Mouse (Mus musculus): Measurements from ENCODE around the gene Cdc16.
"Not testable (repeated sequence)": the region's sequence is repeated elsewhere in the genome, so short reads cannot be mapped to it uniquely, and the experiment has no call there.

Cdc16 gene

DNA sequence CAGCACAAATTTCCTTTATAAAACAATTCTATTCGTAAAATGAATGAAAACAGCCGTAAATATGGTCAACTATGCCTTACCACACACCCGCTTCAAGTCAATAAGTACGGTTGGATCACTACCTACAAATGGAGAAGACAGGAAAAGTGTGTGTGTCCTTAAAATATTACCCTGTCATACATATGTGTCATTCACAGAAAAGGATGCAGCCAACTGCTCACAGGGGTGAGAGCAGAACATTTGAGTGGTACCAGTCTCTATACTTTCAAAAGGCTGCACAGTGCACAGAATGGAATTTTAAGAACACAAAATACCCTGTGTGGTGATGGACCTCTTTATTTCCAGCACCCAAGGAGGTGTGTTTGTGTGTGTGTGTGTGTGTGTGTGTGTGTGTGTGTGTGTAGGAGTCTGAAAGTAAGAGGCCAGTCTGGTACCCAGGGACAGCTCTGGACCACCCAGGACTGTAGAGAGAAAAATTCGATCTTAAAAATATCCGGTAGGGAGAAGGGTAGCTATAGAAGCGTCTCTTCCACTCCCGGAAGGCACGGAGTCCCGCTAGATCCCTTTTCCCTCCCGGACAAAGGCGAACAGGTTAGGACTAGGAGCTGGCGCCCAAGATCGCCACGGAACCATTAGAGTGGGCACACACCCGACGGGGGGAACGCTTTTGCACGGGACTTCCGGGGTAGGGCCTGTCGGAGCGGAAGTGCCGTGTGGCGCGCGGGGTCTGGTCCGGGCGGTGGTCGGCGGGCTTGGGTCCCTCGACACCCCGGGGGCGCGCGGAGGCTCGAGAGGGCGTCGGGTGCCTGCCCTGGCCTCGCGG is at the start of gene Cdc16:
Cdc16 (plus strand) TSS at position 695 of the 823 bp plus-strand sequence.
- DNase-seq = peak; percentile 95

DNA sequence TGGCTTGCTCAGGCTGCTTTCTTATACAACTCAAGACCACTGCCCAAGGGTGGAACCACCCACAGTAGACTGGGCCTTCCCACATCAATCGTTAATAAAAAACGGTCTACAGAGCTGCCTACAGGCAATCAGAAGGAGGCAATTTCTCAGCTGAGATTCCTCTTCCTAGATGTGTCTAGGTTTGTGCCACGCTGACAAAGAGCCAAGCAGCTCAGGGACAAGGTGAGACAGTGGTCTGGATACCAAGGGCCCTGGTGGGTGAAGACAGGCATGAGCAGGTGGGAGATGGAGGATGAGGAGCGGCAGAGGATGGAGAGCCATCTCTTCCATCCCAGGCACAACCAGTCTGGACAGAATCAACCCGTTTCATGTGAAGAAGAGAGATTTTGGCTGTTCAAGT is 49.0 kb upstream of the Cdc16 start:
- no peak for DNase-seq

DNA sequence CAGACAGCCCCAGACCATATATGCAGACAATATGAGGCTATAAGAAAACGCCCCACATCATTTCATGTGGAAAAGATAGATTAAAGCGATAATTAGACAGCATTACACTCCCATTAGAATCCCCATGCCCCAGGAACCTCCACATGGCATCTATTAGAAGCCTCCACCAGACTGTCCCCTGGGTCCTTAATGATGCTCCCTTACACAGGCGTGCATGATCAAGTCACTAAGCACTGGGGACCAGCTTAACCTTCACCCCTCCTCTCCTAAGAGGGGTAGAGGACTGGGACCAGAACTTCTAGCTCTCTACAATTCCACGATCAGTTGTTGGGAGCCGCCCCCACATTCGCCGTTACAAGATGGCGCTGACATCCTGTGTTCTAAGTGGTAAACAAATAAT is 38.5 kb upstream of the Cdc16 start:
- DNase-seq = no peak

DNA sequence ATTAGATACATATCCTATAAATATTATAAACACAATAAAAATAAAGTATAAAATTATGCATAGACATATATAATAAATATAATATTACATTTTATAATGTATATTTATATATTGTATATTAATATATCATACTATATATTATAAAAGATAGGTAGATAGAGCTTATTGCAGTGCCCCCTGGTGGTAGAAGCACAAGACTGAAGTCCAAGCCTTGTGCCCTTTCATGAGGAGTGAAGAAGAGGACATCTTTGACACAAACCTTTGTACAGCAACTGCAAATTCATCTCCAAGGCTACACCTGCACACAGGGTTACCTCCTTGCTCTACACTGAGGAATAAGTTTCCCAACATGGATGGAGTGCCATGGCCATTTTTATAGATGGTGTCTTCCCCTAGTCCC is 31.8 kb upstream of the Cdc16 start:
- peak; percentile 69 for DNase-seq

DNA sequence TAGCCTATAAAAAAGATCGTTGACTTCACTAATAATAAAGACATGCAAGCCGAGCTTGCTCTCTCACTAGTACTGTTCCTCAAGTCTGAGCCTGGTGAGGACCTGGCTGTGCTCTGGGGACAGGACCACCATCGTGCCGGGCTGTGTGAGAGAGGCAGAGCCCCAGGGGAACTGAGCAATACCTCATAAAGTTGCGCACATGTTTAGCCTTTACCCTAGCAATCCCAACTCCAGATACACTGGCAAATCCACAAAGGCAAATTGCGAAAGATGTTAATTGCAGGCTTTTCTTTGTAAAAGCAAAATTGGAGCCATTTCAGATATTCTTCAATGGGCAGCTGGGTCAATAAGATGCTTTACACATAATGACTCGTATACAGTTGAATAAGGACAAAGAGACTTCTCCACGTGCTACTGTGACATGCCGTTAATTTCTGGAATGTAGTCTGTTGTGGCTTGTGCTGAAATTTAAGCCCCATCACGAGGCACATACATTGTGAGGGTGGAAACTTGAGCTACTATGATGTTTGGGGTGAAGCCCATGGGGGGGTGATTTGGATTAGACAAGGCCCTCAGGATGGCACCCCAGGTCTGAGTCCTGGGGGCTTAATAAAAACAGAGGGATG is 29.9 kb upstream of the Cdc16 start:
- DNase-seq = no peak

DNA sequence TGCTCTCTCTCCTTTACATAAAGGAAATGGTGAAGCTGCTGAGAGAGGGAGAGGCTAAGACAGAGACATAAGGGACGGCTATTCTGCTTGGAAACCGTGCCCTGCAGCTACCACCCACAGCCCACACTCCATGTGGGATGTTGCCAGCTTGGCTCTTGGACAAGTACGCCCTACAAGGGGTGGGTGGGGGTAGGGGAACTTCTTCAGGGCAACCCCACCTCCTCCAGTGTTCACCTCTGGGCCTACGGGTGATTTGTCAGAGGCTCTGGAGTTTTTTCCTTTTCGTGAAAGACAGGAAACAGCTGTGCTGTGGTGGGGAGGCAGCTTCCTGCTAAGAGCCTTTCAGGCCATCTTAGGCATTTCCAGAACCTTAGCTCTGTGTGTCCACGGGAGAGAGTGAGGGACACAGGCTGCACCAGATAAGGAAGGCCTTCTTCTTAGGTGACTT is 17.1 kb upstream of the Cdc16 start:
- DNase-seq = peak; percentile 76

DNA sequence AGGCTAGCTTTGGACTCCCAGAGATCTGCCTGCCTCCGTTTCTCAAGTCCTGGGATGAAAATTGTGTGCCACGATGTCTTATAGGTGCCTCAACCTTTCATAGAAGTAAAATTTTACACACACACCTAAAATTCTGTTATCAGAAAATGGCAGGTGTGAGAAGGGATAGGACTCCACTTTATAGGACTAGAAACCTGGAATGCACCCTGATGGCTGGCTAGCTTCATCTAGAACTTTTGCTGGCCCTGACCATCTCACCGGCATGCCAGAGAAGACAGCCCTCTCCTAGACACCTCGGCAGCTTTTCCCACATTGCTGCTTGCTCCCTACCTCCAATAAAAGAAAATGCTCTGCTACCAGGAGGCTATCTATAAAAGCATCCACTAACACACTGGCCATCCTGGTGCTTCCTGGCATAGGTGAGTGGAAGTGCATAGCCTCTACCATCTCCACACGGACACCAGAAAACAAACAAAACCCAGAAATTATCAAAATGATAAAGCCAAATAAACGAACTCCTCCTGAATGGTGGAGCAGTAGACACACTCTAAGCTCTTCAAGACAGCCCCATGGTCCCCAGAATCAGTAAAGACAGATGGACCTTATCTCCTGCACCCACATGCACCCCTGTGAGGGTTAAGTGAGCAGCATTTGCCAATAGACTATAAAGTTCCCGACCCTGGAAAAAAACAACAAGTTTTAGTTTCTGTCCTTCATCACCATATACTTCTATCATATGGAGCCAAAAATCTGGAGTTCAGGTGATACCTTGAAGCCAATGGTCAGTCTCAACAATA is 16.5 kb upstream of the Cdc16 start:
- DNase-seq = no peak

DNA sequence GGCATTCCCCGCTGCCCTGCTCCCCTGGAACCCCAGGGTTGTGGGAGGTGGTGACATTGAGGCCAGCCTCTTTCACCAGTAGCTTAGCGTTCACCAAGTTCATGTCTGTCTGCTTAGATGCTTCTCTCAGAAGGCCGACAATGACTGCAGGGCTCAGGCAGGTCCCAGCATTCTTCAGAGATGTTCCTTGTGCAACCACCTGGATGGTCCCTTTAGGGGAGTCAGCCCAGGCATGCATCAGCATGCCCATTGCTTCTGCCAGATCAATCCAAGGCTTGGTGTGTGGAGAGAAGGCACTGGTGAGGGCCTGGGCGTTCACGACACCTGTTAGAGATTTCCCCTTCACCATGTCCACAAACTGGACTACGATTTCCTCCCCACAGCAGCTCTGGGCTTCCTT is 11.3 kb upstream of the Cdc16 start:
- not testable (repeated sequence) for DNase-seq

DNA sequence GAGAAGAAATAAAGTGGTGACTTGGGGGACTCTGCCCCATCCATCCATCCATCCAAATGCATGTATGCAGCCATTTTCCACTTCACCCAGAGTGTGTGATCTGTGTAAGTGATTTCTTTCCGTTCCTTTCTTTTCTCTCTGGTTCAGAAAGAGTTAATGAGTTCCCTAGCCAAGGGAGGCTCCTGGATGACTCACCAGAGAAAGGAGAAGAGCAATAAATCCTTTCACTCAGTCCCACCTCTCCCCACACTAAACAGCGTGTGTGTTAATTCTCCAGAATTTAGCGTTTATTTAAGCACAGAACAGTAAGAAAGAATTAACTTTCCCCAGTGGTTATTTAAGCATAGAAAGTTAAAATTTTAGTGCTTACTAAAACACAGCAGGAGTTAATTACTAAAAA is 9.8 kb upstream of the Cdc16 start:
- DNase-seq = no peak

DNA sequence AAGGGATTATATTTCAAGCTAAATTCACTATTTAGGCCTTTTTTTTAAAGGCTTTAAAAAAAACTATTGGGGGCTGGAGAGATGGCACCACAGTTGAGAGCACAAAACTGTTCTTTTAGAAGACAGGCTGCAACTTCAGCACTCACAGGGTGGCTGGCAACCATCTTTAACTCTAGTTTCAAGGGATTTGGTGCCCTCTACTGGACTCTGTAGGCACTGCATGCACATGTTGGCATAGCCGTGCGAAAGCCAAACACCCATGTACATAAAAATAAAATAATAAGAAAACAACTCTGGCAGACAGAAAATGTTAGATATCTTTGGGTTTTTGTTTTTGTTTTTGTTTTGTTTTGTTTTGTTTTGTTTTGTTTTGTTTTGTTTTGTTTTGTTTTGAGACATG is 3.8 kb upstream of the Cdc16 start:
- peak; percentile 90 for DNase-seq

DNA sequence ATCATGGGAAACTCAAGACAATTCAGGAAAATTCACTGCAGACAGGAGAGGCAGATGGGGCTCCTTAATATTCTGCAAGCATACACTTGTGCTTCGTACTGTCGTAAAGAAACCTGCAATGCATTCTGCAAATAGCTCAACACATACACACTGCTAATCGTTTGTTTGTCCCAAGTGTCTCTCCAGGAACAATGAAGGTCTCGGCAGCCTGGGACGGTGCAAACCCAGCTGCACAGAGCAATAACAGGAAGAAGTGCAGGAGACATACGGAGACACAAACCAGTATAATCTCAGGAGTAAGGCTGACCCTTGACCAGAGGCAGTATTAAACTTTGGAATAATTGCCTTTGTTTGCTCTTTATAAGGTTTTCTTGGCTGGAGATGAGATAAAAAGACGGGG is 996 bp upstream of the Cdc16 start:
- DNase-seq = peak; percentile 16

DNA sequence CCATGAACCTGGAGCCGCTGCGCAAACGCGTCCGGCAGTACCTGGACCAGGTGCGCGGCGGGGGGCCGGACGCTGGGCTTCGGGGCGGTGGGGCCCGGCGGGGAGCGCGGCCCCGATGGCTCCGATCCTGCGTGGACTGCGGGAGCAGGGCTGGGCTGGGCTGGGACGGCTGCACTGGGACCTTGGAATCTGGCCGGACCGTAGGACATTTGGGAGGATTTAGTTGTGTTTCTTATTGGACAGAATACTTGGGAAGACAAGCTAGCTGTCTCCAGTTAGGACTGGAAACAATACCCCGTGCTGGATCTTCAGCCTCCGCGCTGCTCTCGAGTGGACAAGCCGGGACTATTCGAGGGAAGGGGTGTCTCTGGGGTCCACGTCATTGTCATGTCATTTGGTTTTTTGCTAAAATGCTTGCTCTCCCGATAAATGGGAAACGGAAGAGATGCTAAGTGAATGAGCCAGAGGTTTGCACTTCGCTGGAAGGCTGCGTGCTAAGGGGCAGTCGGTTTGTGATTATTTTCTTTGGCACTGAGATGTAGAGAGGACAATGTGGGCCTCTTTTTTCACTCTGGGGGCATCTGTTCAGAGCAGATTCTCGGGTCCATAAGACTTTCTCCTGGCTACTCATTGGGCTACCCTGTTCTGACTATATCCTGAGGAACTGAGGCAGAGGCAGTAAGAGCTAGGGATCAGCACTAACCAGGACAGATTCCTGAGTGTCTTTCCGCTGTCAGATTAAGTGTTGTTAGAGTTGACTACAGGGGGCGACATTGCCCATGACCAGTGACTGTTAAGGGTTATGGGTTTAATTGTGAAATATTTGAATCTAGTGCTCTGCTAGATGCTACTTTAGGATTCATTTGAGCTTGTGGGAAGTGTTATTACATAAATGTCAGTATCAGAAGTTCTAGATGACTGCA is 590 bp downstream of the Cdc16 start:
- peak; percentile 76 for DNase-seq

DNA sequence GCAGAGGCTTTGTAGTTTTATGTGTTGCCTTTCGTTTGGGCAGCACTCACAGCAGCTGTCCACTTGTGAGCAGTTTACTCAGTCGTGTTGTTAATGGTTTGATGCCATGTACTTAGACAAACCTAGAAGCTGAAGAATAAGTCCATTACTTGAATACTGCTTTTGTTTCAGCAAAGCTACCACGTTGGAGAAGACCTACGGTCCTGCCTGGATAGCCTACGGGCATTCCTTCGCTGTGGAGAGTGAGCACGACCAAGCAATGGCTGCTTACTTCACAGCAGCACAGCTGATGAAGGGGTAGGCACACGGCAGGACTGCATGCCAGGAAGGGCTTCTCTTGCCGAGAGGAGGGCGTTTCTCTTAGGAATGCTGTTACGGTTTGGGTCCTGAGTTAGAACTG is 11.7 kb downstream of the Cdc16 start:
- DNase-seq = no peak

DNA sequence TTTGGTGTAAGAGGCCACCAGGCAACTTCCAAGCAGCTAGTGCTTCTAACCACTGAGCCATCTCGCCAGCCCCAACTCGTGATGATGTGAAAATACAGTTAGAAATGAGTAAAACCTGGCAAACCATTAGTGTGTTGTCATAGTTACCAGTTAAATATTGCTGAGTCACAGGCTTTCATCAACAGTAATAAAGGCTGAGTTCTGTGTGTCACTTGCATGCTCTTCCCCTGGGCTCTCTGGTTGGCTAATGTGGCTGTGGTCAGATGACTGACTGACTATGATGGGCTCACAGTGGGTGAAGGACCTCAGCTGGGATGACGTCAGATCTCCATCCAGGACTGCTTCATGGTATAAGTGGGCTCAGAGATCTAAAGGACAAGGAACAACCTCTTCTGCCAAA is 23.1 kb downstream of the Cdc16 start:
- DNase-seq = no peak

DNA sequence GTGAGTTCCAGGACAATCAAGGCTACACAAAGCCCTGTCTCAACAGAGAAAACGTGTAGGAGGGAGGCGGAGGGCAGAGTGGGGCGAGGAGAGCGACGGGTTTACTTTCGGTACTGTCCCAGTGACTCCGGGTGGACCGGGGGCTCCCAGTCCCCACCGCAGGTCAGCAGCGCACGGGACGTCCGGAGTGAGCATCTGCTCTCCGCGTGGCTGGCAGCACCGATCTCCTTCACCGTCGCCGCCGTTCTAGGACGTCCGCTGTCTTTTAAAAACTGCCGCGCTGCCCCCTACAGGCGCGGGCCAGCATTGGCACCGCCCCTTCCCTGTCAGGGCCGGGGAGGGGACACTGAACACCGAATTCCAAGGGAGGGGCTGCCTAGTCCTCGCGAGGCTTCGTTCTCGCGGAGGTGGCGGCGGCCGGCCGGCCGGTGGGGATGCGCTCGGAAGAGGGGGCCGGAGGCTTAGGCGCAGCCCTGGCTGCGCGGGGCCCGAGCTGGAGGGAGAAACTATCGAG is 27.8 kb downstream of the Cdc16 start, which contains the start of gene Upf3a:
Upf3a (plus strand) TSS at position 366 of the 514 bp plus-strand sequence.
- DNase-seq = peak; percentile 96

DNA sequence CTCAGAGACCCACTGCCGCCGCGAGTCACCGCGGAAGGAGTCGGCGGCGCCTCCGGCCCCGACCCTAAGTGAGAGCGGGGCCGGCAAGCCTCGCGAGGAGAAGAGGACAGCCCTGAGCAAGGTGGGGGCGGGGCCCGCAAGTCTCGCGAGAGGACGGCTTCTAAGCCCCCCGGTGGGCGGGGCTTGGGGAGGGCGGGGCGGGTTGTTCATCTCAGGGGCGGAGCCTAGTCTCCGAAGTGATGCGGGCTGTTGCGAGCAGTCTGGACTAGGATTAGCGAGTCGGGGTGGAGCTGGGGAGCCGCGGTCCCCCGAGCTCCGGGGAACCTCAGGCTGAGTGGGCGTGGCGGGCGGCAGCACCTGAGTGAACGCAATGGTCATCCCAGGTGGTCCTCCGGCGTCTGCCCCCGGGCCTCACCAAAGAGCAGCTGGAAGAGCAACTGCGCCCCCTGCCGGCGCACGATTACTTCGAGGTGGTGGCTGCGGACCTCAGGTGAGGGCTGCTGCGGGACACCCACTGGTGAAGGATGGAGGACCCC is 28.4 kb downstream of the Cdc16 start:
- DNase-seq = peak; percentile 97

DNA sequence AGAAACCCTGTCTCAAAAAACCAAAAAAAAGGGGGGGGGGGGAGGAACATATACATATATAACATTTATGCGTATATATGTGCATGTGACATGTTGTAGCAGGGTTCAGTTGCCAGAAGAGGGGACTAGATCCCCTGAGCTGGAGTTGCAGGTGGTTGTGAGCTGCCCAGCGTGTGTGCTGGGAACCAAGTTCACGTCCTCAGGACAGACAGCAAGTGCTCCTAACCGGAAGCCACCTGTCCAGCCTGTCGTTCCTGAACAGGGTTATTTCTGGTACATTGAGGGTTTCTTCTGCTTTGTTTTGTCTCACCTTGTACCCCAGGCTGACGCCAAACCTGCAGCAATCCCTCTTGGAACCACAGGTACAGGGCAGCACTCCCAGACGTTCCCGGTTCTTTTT is 32.1 kb downstream of the Cdc16 start:
- no peak for DNase-seq

DNA sequence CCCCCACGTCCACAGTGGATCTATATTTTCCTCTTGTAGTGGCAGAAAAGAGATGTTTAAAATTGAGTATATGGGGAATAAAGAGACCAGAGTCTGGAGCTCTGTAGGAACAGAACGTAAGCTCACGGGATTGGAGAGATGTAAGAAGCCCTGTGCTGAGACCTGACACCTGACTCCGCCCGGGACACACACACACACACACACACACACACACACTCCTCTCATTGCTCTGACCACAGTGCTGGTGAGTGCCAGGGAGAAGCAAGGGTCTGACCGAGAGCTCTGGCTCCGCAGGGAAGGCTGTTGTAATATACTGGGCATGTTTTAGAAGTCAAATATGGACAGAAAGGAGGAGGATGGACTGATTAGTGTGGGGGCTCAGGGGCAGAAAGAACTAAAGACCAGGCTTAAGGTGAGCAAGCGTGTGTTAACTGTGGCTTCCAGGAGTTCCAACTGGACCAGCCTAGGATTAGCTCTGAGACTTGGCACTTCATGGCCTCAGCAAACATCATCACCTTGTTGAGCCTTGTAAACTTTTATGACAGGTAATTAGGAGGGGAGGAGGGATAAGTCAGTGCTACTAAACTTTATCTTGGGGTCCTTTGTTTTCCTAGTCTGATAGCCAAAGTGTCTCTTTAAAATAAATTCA is 35.7 kb downstream of the Cdc16 start:
- DNase-seq = no peak

DNA sequence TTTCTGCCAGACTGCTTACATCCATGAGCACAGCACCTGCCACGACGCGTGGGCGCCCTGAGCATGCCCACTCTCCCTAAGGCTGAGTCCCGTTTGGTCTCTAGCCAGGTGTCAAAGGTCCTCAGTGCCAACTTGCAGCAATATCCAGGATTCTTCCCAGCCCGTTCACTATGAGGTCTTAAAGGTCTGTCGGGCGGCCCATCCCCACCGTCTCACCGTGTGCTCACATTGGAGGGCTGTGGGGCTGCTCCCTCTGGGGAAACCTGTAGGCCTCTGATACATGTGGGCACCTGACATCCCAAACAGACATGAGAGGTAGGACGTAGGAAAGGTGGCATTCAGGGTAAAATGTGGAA is 36.2 kb downstream of the Cdc16 start:
- no peak for DNase-seq

DNA sequence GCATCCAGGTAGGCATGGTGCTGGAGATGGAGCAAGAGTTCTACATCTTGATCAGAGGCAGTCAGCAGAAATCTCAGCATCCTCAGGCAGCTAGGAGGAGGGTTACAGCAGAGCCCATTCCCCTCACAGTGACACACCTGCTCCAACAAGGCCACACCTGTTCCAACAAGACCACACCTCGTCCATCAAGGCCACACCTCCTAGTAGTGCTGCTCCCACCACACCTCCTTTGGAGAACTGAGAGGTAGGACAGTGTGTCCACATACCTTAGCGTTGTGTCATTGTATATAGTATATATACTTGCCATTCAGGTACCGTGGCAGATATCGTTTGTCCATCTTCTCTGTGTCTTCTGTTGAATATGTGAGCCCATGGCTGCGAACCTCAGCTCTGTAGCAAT is 40.2 kb downstream of the Cdc16 start:
- no peak for DNase-seq

DNA sequence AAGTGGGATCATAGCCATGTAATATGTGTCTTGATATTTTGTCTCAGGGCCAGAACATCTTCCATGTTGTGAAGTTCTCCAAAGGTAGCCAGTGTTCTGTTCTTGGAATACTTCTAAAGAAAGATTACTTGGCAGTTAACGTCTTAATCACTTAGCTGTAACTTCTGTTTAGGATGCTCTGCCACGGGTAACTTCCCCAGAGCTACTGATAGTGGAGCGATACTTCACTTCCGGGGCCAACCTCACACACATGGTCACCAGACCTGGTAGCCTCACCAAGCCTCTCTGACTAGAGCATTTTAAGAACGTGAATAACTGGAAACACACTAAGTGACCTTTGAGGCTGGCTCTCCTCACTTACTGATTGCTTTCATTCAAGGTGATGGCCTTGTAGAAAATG is 42.1 kb downstream of the Cdc16 start:
- DNase-seq = no peak
